ENCODE assay signal across 28 mouse cellular contexts in genomic region chr4:75816026-75816425, GRCm38 (mm10).
"Had no signal": no experiment of that assay in that cellular context is flagged by ENCODE, and none has a peak within 500 bp of the region (broad histone marks: within the 10 kb centered on the region; RNA-seq: fewer than 3 reads in every experiment).

No protein-coding gene starts in this region.

- H3K9me3 ChIP-seq: limb, embryonic 10.5 days; limb, embryonic 12.5 days; limb, embryonic 13.5 days; limb, embryonic 15.5 days; liver, embryonic 12.5 days; liver, embryonic 13.5 days; liver, embryonic 15.5 days; lung, embryonic 15.5 days; megakaryocyte, embryonic 14.5 days; midbrain, embryonic 10.5 days; midbrain, embryonic 12.5 days; midbrain, embryonic 13.5 days; midbrain, embryonic 15.5 days had no signal

- H3K27me3 ChIP-seq: limb, embryonic 12.5 days; limb, embryonic 13.5 days; limb, embryonic 15.5 days; liver, embryonic 12.5 days; liver, embryonic 13.5 days; liver, embryonic 15.5 days; lung, embryonic 15.5 days; megakaryocyte, embryonic 14.5 days; midbrain, embryonic 12.5 days; midbrain, embryonic 13.5 days; midbrain, embryonic 15.5 days had no signal

- H3K27ac ChIP-seq: left cerebral cortex, adult 2 months; limb, embryonic 10.5 days; limb, embryonic 12.5 days; limb, embryonic 13.5 days; limb, embryonic 15.5 days; liver, embryonic 12.5 days; liver, embryonic 13.5 days; liver, embryonic 14.5 days; liver, embryonic 15.5 days; lung, embryonic 15.5 days; macrophage; midbrain, embryonic 10.5 days; midbrain, embryonic 12.5 days; midbrain, embryonic 13.5 days; midbrain, embryonic 15.5 days had no signal

- H3K4me1 ChIP-seq: limb, embryonic 12.5 days; limb, embryonic 13.5 days; limb, embryonic 15.5 days; lung, embryonic 15.5 days; midbrain, embryonic 10.5 days; midbrain, embryonic 12.5 days; midbrain, embryonic 13.5 days; midbrain, embryonic 15.5 days had no signal

- ATAC-seq: liver, embryonic 12.5 days; liver, postnatal 0 days; lung, postnatal 0 days; midbrain, embryonic 13.5 days; midbrain, embryonic 15.5 days; midbrain, embryonic 16.5 days had no signal

- DNase-seq: left cerebral cortex, postnatal 4 days; liver; liver, embryonic 13.5 days; liver, postnatal 0 days; lung, adult 2 months; lung, embryonic 14.5 days; lung, postnatal 10 days; lung, postnatal 14 days; lung, postnatal 4 days; midbrain, embryonic 14.5 days had no signal

- H3K4me3 ChIP-seq: left cerebral cortex, adult 2 months; limb, embryonic 10.5 days; limb, embryonic 12.5 days; limb, embryonic 13.5 days; limb, embryonic 15.5 days; liver, embryonic 12.5 days; liver, embryonic 13.5 days; liver, embryonic 15.5 days; lung, embryonic 15.5 days; megakaryocyte, embryonic 14.5 days; midbrain, embryonic 10.5 days; midbrain, embryonic 12.5 days; midbrain, embryonic 13.5 days; midbrain, embryonic 15.5 days; myocyte had no signal

- H3K9ac ChIP-seq: limb, embryonic 12.5 days; limb, embryonic 13.5 days; limb, embryonic 15.5 days; liver, embryonic 12.5 days; liver, embryonic 13.5 days; liver, embryonic 14.5 days; liver, embryonic 15.5 days; liver, postnatal 0 days; lung, embryonic 14.5 days; lung, embryonic 15.5 days; midbrain, embryonic 12.5 days; midbrain, embryonic 13.5 days; midbrain, embryonic 15.5 days had no signal

- H3K36me3 ChIP-seq: limb, embryonic 10.5 days; limb, embryonic 12.5 days; limb, embryonic 13.5 days; limb, embryonic 15.5 days; liver, embryonic 12.5 days; liver, embryonic 13.5 days; liver, embryonic 15.5 days; lung, embryonic 15.5 days; midbrain, embryonic 10.5 days; midbrain, embryonic 12.5 days; midbrain, embryonic 13.5 days; midbrain, embryonic 15.5 days had no signal
